Mouse (Mus musculus) C2C12 (cell line): ENCODE data around the gene Plpp6.

ENCODE experiments used
- CEBPB ChIP-seq: IDR thresholded peaks from one replicate; pipeline ENCODE4 v1.6.1; 2011; ENCODE audit warnings: low read depth, mild to moderate bottlenecking, control low read depth, moderate library complexity
- CTCF ChIP-seq: IDR thresholded peaks from one replicate; pipeline ENCODE4 v1.5.1; 2011; ENCODE audit not compliant: control insufficient read depth, insufficient read depth, insufficient read length
- MAX ChIP-seq: IDR thresholded peaks from one replicate; pipeline ENCODE4 v1.6.1; 2011; ENCODE audit warnings: mild to moderate bottlenecking, control low read depth
- MYOG ChIP-seq: IDR thresholded peaks from one replicate; pipeline ENCODE4 v1.6.1; 2011; ENCODE audit not compliant: control insufficient read depth, insufficient read length; ENCODE audit errors: extremely low read depth
- USF1 ChIP-seq: IDR thresholded peaks from one replicate; pipeline ENCODE4 v1.6.1; 2011; ENCODE audit warnings: low read depth, mild to moderate bottlenecking, control low read depth, moderate library complexity

DNA sequence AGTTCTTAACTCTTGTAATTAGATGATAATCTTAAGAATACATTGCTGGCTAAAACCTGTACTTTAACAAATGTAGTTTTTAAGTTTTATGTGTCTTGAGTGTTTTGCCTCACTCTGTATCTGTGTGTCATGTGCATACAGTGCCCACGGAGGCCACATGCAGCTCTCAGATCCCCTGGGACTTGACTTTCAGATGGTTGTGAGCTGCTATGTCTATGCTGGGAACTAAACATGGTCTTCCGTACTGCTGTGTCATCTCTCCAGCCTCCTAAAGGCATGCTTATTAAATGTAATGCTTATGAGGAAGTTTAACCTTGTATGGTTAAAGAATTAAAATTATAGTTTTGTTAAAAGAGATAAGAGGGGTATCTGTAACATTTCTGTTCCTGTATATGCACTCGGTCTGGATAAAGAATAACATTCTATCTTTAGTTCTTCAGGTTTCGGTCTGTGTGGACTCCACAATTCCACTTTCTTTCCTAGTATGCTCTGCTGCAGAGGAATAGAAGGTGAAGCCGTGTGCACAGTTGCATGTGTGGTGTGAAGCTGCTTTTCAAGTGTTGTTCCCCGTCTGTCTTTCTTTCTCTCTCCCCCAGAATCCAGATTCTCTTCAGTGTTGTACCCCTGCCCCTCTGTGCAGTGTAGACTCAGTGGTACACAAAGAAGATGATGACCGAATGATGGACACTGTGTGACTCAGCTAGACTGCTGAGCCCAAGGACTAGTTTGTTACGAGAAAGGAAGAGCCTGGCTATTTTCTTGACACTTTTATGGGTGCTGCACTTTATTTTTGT is 51.9 kb downstream of the Plpp6 start:
- TF ChIP-seq CTCF (no peak), MAX (no peak), USF1 (no peak), MYOG (no peak), CEBPB (no peak)
